Mouse (Mus musculus): ENCODE measurements around the gene Nol6. TPM values are rescaled to one million over a fixed set of nuclear protein-coding genes. Genes with fewer than 3 reads are reported as not detected.
A peak's percentile ranks its signal among the peaks of the same experiment; 100 is the strongest.

Gene Nol6
- 10 to 100 TPM; 15.3 to 16.3 TPM for total RNA-seq (2021)
- long read RNA-seq, experiment 1, full-length matches to known transcripts, result 16 of 23 reads
- long read RNA-seq, experiment 1, partial matches to known transcripts, result 5 of 23 reads
- long read RNA-seq, experiment 1, other reads (novel, unspliced or antisense), result 2 of 23 reads
- long read RNA-seq, experiment 2, full-length matches to known transcripts, result 18 of 28 reads
- long read RNA-seq, experiment 2, partial matches to known transcripts, result 9 of 28 reads
- long read RNA-seq, experiment 2, other reads (novel, unspliced or antisense), result 1 of 28 reads

- DNase-seq (ENCODE audit: low spot score), result peak; percentile 99
Measured at GRCm38 (mm10) chr4:41124180-41124951, at the start of gene Nol6. Gene Nol6 (minus strand): TSS chr4:41124455.

- DNase-seq (ENCODE audit: low spot score), result no peak
Measured at GRCm38 (mm10) chr4:41170970-41171369, 46.7 kb upstream of the Nol6 start.

GRCm38 (mm10) chr4:41165693-41166475 is 41.6 kb upstream of the Nol6 start:
- DNase-seq (ENCODE audit: low spot score), result peak; percentile 74

GRCm38 (mm10) chr4:41164974-41165373 is 40.7 kb upstream of the Nol6 start:
- no peak for DNase-seq (ENCODE audit: low spot score)

GRCm38 (mm10) chr4:41161232-41161631 is 37.0 kb upstream of the Nol6 start:
- no peak for DNase-seq (ENCODE audit: low spot score)

GRCm38 (mm10) chr4:41158251-41158650 is 34.0 kb upstream of the Nol6 start:
- DNase-seq (ENCODE audit: low spot score), result no peak

- DNase-seq (ENCODE audit: low spot score), result no peak
Measured at GRCm38 (mm10) chr4:41156961-41157360, 32.7 kb upstream of the Nol6 start.

- no peak for DNase-seq (ENCODE audit: low spot score)
Measured at GRCm38 (mm10) chr4:41153146-41153545, 28.9 kb upstream of the Nol6 start.

- no peak for DNase-seq (ENCODE audit: low spot score)
Measured at GRCm38 (mm10) chr4:41151186-41151585, 26.9 kb upstream of the Nol6 start.

GRCm38 (mm10) chr4:41149891-41150290 is 25.6 kb upstream of the Nol6 start:
- DNase-seq (ENCODE audit: low spot score), result no peak

- DNase-seq (ENCODE audit: low spot score), result no peak
Measured at GRCm38 (mm10) chr4:41142601-41143000, 18.3 kb upstream of the Nol6 start.

- DNase-seq (ENCODE audit: low spot score), result no peak
Measured at GRCm38 (mm10) chr4:41140174-41140875, 16.1 kb upstream of the Nol6 start.

- DNase-seq (ENCODE audit: low spot score), result no peak
Measured at GRCm38 (mm10) chr4:41136811-41137210, 12.6 kb upstream of the Nol6 start.

GRCm38 (mm10) chr4:41136454-41136805 is 12.2 kb upstream of the Nol6 start:
- DNase-seq (ENCODE audit: low spot score), result peak; percentile 43

- DNase-seq (ENCODE audit: low spot score), result peak; percentile 54
Measured at GRCm38 (mm10) chr4:41135711-41136453, 11.6 kb upstream of the Nol6 start, which contains the start of gene Ube2r2. Gene Ube2r2 (plus strand): TSS chr4:41135743.

- peak; percentile 68 for DNase-seq (ENCODE audit: low spot score)
Measured at GRCm38 (mm10) chr4:41134935-41135710, 10.9 kb upstream of the Nol6 start.

- no peak for DNase-seq (ENCODE audit: low spot score)
Measured at GRCm38 (mm10) chr4:41133529-41134291, 9.5 kb upstream of the Nol6 start.

- no peak for DNase-seq (ENCODE audit: low spot score)
Measured at GRCm38 (mm10) chr4:41132471-41132870, 8.2 kb upstream of the Nol6 start.

GRCm38 (mm10) chr4:41129836-41130235 is 5.6 kb upstream of the Nol6 start:
- DNase-seq (ENCODE audit: low spot score), result no peak
